Mouse (Mus musculus) layer of hippocampus, postnatal 25 days (tissue): ENCODE data around the gene Lrrc74a. TPM values are rescaled to one million over a fixed set of nuclear protein-coding genes. Genes with fewer than 3 reads are reported as not detected.
A peak's percentile ranks its signal among the peaks of the same experiment; 100 is the strongest.

Experiments used
- DNase-seq, 2 experiments: peaks; one replicate each; pipeline ENCODE4 v3.0.0; 2022; ENCODE audit warnings: mixed read lengths in 2 of 2, low spot score in 1 of 2; ENCODE audit errors: extremely low spot score in 1 of 2
- total RNA-seq, 2 experiments: library from RNA; stranded (reverse); gene quantifications; 2 replicates each; pipeline ENCODE4 v1.2.3; 2021

The Lrrc74a gene
- total RNA-seq, 2 experiments from 2014 or later: not detected

DNA sequence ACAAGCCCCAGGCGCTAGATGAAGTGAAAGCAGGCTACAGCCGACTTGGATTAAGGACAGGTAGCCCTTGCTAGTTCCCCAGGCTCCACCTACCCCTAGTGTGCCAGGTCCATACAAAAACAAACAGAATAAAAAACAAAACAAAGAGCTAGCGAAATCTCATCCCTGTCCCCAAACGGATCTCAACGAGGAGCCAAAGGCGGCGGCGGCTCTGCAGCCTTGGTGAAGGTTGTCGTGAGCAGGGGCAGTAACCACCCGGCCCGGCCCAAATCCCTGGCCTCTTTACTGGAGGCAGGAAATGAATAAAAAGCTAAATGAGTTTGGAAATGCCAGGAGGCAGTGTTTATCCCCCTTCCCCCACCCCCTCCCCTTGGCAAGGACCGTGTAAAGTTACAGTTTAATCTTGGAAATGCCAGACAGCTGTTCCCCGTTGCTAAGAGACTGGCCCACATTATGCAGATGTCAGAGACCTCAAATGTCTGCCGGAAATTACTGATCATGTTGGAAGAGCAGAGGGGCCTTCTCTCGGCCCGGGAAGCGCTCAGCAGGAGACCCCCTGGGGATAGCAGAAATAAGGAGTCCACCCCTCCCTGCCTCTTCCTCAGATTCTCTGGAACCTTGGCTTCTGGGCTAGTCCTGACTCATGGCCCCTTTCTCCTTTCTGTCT lies 68.0 kb downstream of the Lrrc74a start:
- peak in 1 of 2 experiments; percentile 49 for DNase-seq

DNA sequence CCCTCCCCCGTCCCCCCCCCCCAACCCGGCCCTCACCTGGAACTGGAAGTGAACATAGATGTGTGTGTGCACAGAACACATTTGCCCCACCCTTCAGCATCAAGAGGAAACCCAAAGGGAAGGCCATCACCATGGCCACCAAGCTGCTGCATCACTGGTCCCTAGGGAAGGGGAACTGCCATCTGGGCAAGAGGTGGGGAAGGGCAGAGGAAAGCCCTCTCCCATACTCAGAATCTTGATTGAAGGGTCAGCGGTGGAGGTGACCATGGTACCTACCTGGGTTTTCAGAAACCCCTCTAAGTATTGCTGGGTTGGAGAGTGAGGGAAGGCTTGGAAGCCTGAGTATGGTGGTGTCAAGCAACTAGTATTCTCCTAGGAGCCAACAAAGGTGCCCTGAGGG lies 68.7 kb downstream of the Lrrc74a start:
- no peak for DNase-seq

DNA sequence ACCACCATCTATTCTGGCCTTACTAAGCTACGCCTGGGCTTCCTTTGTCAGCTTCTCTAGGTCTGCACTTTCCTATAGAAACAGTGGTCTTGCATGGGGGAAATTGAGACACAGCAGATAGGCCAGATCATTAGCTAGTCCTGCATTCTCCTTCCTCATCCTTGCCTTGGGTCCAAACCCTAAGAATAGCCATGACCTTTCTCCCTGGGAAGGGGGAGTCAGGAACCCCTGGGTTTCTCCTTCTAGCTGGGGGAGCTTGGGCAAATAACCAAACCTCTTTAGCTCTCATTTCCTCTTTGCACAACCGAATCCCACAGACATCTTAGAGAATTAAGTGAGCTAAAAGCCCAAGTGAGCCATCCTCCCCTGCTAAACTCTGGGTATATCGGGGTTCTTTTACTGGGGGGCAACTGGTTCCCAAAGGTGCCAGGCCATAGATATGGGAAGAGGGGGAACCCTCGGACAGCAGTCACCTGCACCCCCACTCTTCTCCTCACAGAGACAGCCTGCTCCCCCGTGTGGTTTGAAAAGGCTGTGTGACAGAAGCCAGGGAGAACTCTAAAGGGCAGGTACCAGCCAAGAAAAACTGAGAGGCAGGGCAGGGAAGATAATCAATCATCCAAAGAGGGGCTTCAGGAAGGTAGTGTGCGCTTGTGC lies 69.6 kb downstream of the Lrrc74a start:
- DNase-seq: no peak

DNA sequence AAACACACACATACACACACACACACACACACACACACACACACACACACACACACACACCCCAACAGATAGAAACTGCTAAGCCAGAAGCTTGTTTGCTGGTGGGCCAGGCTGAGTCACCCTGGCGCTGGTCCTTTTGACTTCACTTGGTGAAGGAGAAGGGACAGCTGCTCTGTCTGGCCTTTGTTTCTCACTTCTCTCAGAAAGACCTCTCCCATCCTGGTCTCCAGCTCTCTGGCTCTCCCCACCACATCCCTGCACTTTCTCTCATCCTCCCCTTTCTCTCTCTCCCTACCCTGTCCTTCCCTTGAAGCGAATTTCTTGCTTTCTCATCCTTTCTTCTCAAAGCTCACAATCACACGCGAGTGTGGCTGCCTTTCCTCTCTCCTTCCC lies 70.1 kb downstream of the Lrrc74a start:
- DNase-seq: no peak

DNA sequence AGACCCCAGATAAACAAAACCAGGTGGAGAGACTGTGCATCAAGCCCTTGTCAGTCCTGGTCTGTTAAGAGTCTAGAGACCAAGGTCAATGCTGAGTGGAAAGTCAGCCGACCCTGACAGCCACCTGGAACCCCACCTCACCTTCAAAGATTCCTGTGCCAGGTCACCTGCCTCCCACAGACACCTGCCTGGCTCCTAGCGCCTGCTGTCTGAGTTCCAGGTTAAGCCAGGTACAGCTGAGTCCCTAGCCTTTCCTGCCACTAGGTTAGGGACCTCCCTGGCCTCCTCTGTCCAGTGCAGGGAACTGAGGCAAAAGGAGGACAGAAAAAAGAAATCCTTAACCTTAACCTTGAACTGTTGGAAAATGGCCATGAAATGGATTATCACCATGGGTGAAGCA lies 70.7 kb downstream of the Lrrc74a start:
- DNase-seq: no peak

DNA sequence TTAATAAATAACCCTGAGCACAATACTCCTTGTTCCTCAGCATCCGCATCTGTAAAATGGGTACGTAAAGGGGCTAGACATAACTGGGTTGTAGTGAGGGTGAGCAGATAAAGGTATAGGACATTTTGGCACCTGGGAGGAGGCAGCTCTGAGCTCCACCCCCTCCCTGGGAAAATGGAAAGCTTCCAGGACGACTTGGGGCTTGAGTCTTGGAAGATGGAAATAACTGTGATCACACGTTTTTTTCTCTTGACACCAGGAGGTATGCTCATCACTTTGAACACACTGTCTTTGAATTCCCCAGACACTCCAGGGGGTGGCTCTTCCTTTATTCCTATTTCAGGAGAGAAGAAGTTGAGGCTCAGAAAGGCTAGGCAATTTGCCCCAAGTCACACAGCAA lies 71.1 kb downstream of the Lrrc74a start:
- no peak for DNase-seq

DNA sequence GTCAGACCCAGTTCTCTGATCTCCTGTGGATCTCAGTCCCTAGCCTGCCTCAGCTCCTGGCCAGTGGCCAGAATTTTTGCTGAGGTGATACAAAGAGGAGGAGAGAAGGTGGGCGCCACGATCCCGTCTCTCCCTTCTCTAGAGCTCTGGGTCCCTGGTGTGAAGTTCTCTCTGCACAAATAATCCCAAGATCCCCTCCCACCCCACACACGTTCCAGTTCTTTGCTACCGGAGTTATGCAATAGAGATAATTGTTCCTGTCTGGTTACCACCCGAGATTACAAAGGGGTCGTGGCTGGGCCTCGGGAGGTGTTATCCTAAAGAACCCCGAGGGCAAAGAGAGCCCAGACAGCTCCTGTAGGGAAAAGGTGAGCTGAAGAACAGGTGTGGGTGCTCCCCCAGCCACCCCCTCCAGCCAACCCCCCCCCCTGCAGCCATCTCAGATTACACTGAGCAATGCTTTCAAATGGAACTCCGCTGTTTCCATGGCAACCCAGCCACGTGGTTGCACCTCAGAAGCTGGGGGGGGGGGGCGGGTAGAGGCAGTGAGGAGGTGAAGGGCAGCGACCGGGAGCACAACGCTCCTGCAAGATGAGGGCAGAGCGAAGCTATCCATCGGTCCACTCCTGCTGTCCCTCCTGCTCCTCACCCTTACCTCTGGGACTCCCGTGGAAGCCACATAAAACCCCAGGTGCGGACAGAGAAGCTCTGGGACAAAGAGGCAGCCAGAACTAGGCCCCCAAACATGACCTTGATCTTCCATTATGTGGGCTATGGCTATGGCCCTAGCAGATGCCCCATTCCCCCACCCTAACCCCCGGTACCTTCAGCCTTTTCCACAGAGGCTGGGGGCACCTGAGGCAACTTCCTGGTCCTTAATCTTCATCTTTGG lies 72.1 kb downstream of the Lrrc74a start:
- peak in 1 of 2 experiments; percentile 57 for DNase-seq

DNA sequence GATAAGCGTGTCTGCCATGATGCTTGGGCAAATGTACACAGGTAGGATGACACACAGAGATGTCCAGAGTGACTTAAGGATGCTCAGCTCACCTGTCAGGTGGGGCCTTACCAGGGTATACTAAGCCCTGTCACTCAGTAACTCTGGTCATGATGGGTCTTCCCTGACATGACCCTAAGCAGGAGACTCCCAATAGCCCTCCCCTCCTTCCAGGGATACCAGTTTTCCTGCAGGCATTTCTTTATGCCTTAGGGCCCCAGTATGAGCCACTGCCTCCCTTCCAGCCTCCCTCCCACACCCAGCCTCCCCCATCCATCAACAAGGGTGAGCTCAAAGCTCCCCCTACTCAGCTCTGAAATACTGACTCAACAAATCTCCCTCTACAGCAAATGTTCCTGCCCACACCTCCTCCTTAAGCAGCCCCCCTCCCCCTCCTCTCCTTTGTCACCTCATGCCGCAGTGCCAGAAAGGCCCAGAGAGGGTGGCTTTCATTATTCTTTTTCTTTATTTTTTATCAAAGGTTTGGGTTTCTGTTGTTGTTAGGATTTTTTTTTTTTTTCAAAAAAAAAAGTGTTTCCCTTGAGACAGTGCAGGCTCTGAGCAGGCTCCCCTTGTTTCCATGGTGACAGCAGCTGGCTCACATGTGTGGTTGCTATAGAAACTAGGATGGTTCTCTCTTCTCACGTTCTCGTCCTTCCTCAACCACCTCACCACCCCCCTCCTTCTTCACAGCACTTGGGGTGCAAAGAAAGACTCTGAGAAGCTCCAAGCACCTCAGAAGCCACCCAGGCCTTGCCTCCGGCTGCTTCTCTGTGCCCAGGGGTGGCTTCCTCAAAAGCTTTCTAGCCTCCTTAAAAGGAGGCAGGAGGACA lies 73.0 kb downstream of the Lrrc74a start:
- DNase-seq: no peak

DNA sequence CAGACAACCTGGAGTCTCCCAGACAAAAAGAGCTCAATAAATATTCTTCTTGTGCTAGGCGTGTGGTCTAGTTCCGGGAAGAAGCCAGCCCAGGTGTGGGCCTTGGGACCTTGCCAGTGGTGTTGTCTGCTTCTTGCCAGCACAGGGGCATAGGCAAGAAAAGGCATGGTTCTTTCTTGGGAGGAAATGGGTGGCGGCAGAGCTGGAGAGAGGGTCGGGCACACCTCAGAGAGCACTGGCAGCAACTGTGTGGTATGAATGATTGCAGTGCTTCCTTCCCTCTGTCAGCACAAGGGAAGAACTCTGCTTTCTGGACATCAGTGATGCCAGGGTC lies 73.6 kb downstream of the Lrrc74a start:
- DNase-seq: no peak

DNA sequence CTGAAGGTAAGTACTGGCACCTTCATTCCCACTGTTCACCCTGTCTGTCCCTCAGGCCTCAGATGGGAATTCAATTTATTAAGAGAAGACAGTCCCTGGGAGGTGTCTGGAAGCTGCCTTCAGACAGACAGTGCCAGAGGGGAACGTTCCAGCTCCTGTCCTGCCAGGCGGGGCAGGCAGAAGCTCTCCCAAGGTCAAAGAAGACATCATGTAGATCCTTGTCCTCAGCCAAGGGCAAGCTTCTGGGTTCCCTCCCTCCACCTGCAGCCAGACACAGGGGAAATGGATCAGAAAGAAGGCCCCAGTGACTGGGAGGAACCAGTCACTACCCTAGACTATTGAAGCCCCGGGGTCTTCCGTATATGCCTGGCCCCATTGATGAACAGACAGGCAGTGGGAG lies 74.7 kb downstream of the Lrrc74a start:
- DNase-seq: no peak

DNA sequence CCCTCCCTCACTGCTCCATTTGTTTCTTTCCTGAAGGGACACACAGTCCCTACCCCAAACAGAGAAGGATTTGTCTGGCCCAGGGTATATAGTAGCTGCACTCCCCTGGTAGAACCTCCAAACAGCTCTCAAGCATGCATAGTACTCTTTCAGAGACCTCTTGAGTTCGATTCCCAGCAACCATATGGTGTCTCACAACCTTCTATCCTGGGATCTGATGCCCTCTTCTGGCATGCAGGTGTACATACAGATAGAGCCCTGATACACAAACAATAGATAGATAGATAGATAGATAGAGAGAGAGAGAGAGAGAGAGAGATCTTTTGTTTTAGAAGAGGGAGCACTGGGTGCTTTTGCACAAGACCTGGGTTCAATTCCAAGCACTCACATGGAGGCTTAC lies 75.9 kb downstream of the Lrrc74a start:
- DNase-seq: no peak

DNA sequence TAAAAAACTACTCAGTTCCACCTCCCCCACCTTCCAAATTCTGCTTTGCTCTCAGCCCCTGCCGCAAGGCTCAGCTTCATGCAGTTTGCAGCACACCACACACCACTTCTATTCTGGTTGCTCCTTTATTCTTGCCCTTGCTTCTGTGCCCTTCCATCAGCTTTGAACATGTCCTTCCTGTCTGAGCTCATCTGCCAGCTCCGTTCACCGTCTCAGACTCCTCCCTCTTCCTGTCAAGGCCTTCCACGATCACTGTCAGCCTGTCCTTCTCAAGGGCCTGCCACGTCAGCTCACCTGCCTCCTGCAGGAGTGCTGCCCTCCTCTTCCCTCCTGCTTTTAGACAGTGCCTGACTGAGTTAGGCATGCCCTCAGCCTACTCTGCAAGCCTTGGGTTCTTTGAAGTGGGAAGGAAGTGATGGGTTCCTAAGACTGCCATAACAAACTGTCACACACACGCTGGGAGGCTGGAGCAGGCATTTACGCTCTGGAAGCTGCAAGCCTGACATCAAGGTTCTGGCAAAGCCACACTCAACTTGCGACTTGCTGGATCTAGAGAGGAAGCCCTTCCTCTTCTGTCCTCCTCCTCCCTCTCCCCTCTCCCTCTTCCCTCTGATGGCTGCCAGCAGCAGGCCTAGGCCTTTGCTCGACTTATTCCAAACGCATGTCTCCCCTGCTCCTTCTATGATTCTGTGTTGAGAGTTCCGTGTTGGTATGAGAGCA lies 76.7 kb downstream of the Lrrc74a start:
- DNase-seq: no peak

DNA sequence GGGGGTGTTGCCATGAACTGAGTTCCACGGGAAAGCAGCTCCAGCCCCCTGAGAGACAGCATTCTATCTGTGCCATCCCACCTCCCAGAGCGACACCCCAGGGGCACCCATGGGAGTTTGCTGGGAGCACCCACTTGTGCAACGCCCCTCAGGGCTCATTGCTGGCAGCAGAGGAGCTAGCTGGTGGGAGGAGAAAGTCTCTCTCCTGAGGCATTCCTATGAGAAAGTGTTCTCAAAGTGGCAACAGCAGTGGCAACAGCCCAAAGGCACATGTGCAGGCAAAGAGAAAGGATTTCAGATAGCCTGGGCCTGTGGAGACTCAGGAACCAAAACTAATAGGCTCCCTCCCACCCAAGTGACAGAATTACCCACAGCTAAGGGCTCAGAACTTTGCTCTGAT lies 78.6 kb downstream of the Lrrc74a start:
- no peak for DNase-seq

Other genes starting within 250 kb of the Lrrc74a start
- 10 to 100 TPM; 46.1 to 55.2 TPM for gene Vash1, start 55.7 kb upstream of the Lrrc74a start, total RNA-seq
- 1 to 10 TPM; 4.6 to 8.0 TPM for gene Angel1, start 7.9 kb upstream of the Lrrc74a start, total RNA-seq
- 10 to 100 TPM; 68.0 to 70.8 TPM for gene Irf2bpl, start 150.4 kb downstream of the Lrrc74a start, total RNA-seq
- 10 to 100 TPM; 62.0 to 74.2 TPM for gene Cipc, start 212.7 kb downstream of the Lrrc74a start, total RNA-seq